25 mouse cellular contexts compared by ENCODE assay signal in the genomic region with DNA sequence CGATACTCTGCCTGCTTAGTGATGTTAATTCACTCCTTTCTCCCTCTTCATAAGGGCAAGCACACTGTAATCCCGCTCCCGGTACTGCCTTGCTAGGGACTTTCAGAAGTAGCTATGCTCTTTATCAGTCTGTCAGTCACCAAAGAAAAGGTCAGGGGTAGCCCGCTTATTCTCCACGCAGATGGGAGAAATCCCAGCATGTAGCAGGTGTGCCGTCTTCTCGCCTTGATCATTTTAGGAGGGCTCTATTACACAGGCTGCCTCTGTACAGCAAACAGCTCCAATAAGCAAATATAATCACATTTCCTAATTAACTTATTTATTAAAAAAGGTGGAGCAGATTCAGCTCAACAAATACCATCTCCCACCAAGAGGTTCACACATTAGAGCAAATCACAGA.
DNase-seq lines count a peak whose midpoint lies in the region; ATAC-seq and TF ChIP-seq lines count a peak whose summit lies in the region.
"Had no signal": no experiment of that assay in that cellular context is flagged by ENCODE, and none has a peak within 500 bp of the region (broad histone marks: within the 10 kb centered on the region; RNA-seq: fewer than 3 reads in every experiment).

No protein-coding gene starts in this region.

- H3K9ac ChIP-seq in forebrain, embryonic 14.5 days (ENCODE audit: low read length): no peak overlapping the region
- no peak overlapping the region for H3K9ac ChIP-seq in forebrain, postnatal 0 days
- H3K9ac ChIP-seq in midbrain, embryonic 11.5 days (ENCODE audit: low read length): no peak overlapping the region
- H3K9ac ChIP-seq in midbrain, postnatal 0 days (replicated peaks; ENCODE audit: low read length, poor library complexity, severe bottlenecking): no peak overlapping the region
- H3K9ac ChIP-seq in midbrain, embryonic 13.5 days (replicated peaks): no peak overlapping the region
- H3K9ac ChIP-seq in heart, adult 2 months (ENCODE audit: low read depth, low read length): no peak overlapping the region
- H3K9ac ChIP-seq: embryonic facial prominence, embryonic 12.5 days; hindbrain, embryonic 15.5 days; intestine, embryonic 15.5 days; liver, embryonic 14.5 days; neural tube, embryonic 13.5 days had no signal

- 18% methylated on average over 7 of the region's 7 CpGs for WGBS in forebrain, embryonic 14.5 days
- WGBS in forebrain, postnatal 0 days: 20% methylated on average over 7 of the region's 7 CpGs
- WGBS in midbrain, embryonic 11.5 days: 33% methylated on average over 7 of the region's 7 CpGs
- 31% methylated on average over 7 of the region's 7 CpGs for WGBS in midbrain, postnatal 0 days
- WGBS in midbrain, embryonic 13.5 days: 13% methylated on average over 7 of the region's 7 CpGs
- WGBS in heart, adult 2 months: 87% methylated on average over 7 of the region's 7 CpGs

- no peaks in the 10 kb centered on the region for H3K36me3 ChIP-seq in forebrain, embryonic 14.5 days (ENCODE audit: control insufficient read depth, insufficient read depth, low read length)
- H3K36me3 ChIP-seq in forebrain, postnatal 0 days (ENCODE audit: insufficient read depth): no peaks in the 10 kb centered on the region
- no peaks in the 10 kb centered on the region for H3K36me3 ChIP-seq in midbrain, embryonic 11.5 days (ENCODE audit: control insufficient read depth, insufficient read depth, low read length)
- H3K36me3 ChIP-seq in midbrain, postnatal 0 days (ENCODE audit: insufficient read depth, low read length): no peaks in the 10 kb centered on the region
- no peaks in the 10 kb centered on the region for H3K36me3 ChIP-seq in midbrain, embryonic 13.5 days
- H3K36me3 ChIP-seq in heart, adult 2 months (ENCODE audit: control insufficient read depth, insufficient read depth, low read length): peaks cover 2% of the 10 kb centered on the region; the same call in 1 of the 2 replicates
- H3K36me3 ChIP-seq: embryonic facial prominence, embryonic 12.5 days; hindbrain, embryonic 15.5 days; intestine, embryonic 15.5 days; neural tube, embryonic 13.5 days had no signal

- DNase-seq in forebrain, embryonic 14.5 days (ENCODE audit: low spot score): peak; percentile 46
- DNase-seq in forebrain, postnatal 0 days: no peak
- DNase-seq in midbrain, embryonic 11.5 days (ENCODE audit: low spot score, missing footprints): no peak
- DNase-seq in midbrain, postnatal 0 days (ENCODE audit: low spot score): no peak
- DNase-seq in retina, postnatal 1 day: peak; percentile 38
- DNase-seq in heart, adult 2 months: no peak
- DNase-seq: adrenal gland, postnatal 14 days; cerebellum, adult 11-12 months; cerebellum, adult 9-11 months; embryo, embryonic 11 days; heart, postnatal 14 days; kidney, adult 2 months; kidney, postnatal 4 days; liver; lung, adult 2 months; lung, postnatal 10 days; right cerebral cortex, postnatal 14 days had no signal

- intact Hi-C loops in heart, adult 2 months (cut with DNase I): no loop called here

- H3K4me1 ChIP-seq in forebrain, embryonic 14.5 days (ENCODE audit: control insufficient read depth, insufficient read depth, low read length): peaks cover 26% of the 10 kb centered on the region
- H3K4me1 ChIP-seq in forebrain, postnatal 0 days (ENCODE audit: insufficient read depth): peaks cover 6% of the 10 kb centered on the region; the same call in 1 of the 2 replicates
- H3K4me1 ChIP-seq in midbrain, embryonic 11.5 days (ENCODE audit: control insufficient read depth, insufficient read depth, low read length): peaks cover 21% of the 10 kb centered on the region
- no peaks in the 10 kb centered on the region; the same call in 1 of the 2 replicates for H3K4me1 ChIP-seq in midbrain, postnatal 0 days (ENCODE audit: insufficient read depth, low read length)
- peaks cover 39% of the 10 kb centered on the region for H3K4me1 ChIP-seq in midbrain, embryonic 13.5 days (replicated peaks)
- H3K4me1 ChIP-seq in heart, adult 2 months (ENCODE audit: control insufficient read depth, insufficient read depth, low read length): peaks cover 1% of the 10 kb centered on the region; the same call in 1 of the 2 replicates
- H3K4me1 ChIP-seq: intestine, embryonic 15.5 days had no signal

- H3K9me3 ChIP-seq in forebrain, embryonic 14.5 days (replicated peaks; ENCODE audit: control insufficient read depth, low read length): no peaks in the 10 kb centered on the region
- H3K9me3 ChIP-seq in forebrain, postnatal 0 days (ENCODE audit: low read length): no peaks in the 10 kb centered on the region
- H3K9me3 ChIP-seq in midbrain, embryonic 11.5 days (ENCODE audit: control insufficient read depth, low read length): no peaks in the 10 kb centered on the region
- no peaks in the 10 kb centered on the region for H3K9me3 ChIP-seq in midbrain, postnatal 0 days (ENCODE audit: low read length)
- no peaks in the 10 kb centered on the region for H3K9me3 ChIP-seq in midbrain, embryonic 13.5 days
- H3K9me3 ChIP-seq: embryonic facial prominence, embryonic 12.5 days; hindbrain, embryonic 15.5 days; intestine, embryonic 15.5 days; neural tube, embryonic 13.5 days had no signal

- no peaks in the 10 kb centered on the region for H3K27me3 ChIP-seq in forebrain, embryonic 14.5 days (replicated peaks; ENCODE audit: control insufficient read depth, insufficient read depth, low read length)
- H3K27me3 ChIP-seq in forebrain, postnatal 0 days (ENCODE audit: insufficient read depth, low read length): no peaks in the 10 kb centered on the region
- no peaks in the 10 kb centered on the region; the same call in 1 of the 2 replicates for H3K27me3 ChIP-seq in midbrain, embryonic 11.5 days (ENCODE audit: control insufficient read depth, insufficient read depth, low read length)
- H3K27me3 ChIP-seq in midbrain, postnatal 0 days (ENCODE audit: insufficient read depth, low read length): no peaks in the 10 kb centered on the region
- H3K27me3 ChIP-seq in midbrain, embryonic 13.5 days: no peaks in the 10 kb centered on the region; the same call in 1 of the 2 replicates
- H3K27me3 ChIP-seq in heart, adult 2 months (ENCODE audit: control insufficient read depth, insufficient read depth, low read length): no peaks in the 10 kb centered on the region
- H3K27me3 ChIP-seq: embryonic facial prominence, embryonic 12.5 days; hindbrain, embryonic 15.5 days; intestine, embryonic 15.5 days; neural tube, embryonic 13.5 days had no signal

- 0 out of 2 replicates have a peak overlapping the region, but pooled peaks have one; percentile 5 for H3K27ac ChIP-seq in forebrain, embryonic 14.5 days (ENCODE audit: low read depth, low read length)
- no peak overlapping the region for H3K27ac ChIP-seq in forebrain, postnatal 0 days (ENCODE audit: low read depth, low read length)
- no peak overlapping the region for H3K27ac ChIP-seq in midbrain, embryonic 11.5 days (ENCODE audit: low read depth, low read length)
- H3K27ac ChIP-seq in midbrain, postnatal 0 days (ENCODE audit: low read depth, low read length): no peak overlapping the region
- peak overlapping the region; percentile 62 for H3K27ac ChIP-seq in midbrain, embryonic 13.5 days
- H3K27ac ChIP-seq in heart, adult 2 months: no peak overlapping the region
- H3K27ac ChIP-seq: embryonic facial prominence, embryonic 12.5 days; hindbrain, embryonic 15.5 days; intestine, embryonic 15.5 days; kidney, postnatal 0 days; liver, embryonic 14.5 days; macrophage; neural tube, embryonic 13.5 days had no signal

- H3K4me2 ChIP-seq in forebrain, embryonic 14.5 days (ENCODE audit: low read length): no peak overlapping the region
- no peak overlapping the region for H3K4me2 ChIP-seq in forebrain, postnatal 0 days (ENCODE audit: low read depth)
- H3K4me2 ChIP-seq in midbrain, embryonic 11.5 days: no peak overlapping the region
- H3K4me2 ChIP-seq in midbrain, postnatal 0 days (ENCODE audit: low read depth, low read length, poor library complexity, severe bottlenecking): no peak overlapping the region
- no peak overlapping the region for H3K4me2 ChIP-seq in midbrain, embryonic 13.5 days (replicated peaks)
- H3K4me2 ChIP-seq: embryonic facial prominence, embryonic 12.5 days; hindbrain, embryonic 15.5 days; intestine, embryonic 15.5 days; neural tube, embryonic 13.5 days had no signal

- TF ChIP-seq EP300 in heart, adult 2 months (IDR thresholded peaks at IDR 0.05; ENCODE audit: insufficient read depth, low read depth, low read length): no peak

- no peaks in the 10 kb centered on the region; the same call in 1 of the 2 replicates for H3K79me2 ChIP-seq in heart, adult 2 months (replicated peaks; ENCODE audit: control insufficient read depth, insufficient read depth, low read length)

- no peak for TF ChIP-seq CTCF in forebrain, postnatal 0 days (IDR thresholded peaks at IDR 0.05; ENCODE audit: low read depth)
- no peak for TF ChIP-seq CTCF in midbrain, postnatal 0 days (IDR thresholded peaks at IDR 0.05)
- TF ChIP-seq CTCF in heart, adult 2 months (IDR thresholded peaks at IDR 0.05): no peak

- no peak for TF ChIP-seq POLR2A in heart, adult 2 months (IDR thresholded peaks at IDR 0.05; ENCODE audit: insufficient read depth, low read depth, low read length)

- no peak overlapping the region for H3K4me3 ChIP-seq in forebrain, embryonic 14.5 days (ENCODE audit: low read depth, low read length)
- no peak overlapping the region for H3K4me3 ChIP-seq in forebrain, postnatal 0 days (ENCODE audit: low read depth, low read length)
- no peak overlapping the region for H3K4me3 ChIP-seq in midbrain, embryonic 11.5 days (ENCODE audit: low read depth, low read length)
- H3K4me3 ChIP-seq in midbrain, postnatal 0 days (ENCODE audit: low read depth, low read length): no peak overlapping the region
- H3K4me3 ChIP-seq in midbrain, embryonic 13.5 days (replicated peaks): no peak overlapping the region
- no peak overlapping the region for H3K4me3 ChIP-seq in heart, adult 2 months
- H3K4me3 ChIP-seq: embryonic facial prominence, embryonic 12.5 days; hindbrain, embryonic 15.5 days; intestine, embryonic 15.5 days; neural tube, embryonic 13.5 days had no signal

- ATAC-seq in forebrain, embryonic 14.5 days: peak; percentile 38; the same call in 1 of the 2 replicates
- ATAC-seq in forebrain, postnatal 0 days: no peak
- ATAC-seq in midbrain, embryonic 11.5 days (ENCODE audit: low FRiP score): peak; percentile 59; the same call in 1 of the 2 replicates
- ATAC-seq in midbrain, postnatal 0 days (ENCODE audit: low FRiP score): no peak
- peak; percentile 65 for ATAC-seq in midbrain, embryonic 13.5 days
- ATAC-seq: intestine, embryonic 15.5 days had no signal

Comparison
In these comparisons a context has a peak if more than half of its experiments do, and no peak if none do; other contexts are left out.
1. ATAC-seq: peak in forebrain, embryonic 14.5 days (single experiment), midbrain, embryonic 11.5 days (single experiment) and midbrain, embryonic 13.5 days (single experiment); none in forebrain, postnatal 0 days (single experiment) and midbrain, postnatal 0 days (single experiment).
2. DNase-seq: peak in forebrain, embryonic 14.5 days (single experiment) and retina, postnatal 1 day (single experiment); none in forebrain, postnatal 0 days (single experiment), midbrain, embryonic 11.5 days (single experiment), midbrain, postnatal 0 days (single experiment) and heart, adult 2 months (0 of 2).
3. H3K27ac ChIP-seq: peak in forebrain, embryonic 14.5 days (single experiment) and midbrain, embryonic 13.5 days (single experiment); none in forebrain, postnatal 0 days (single experiment), midbrain, embryonic 11.5 days (single experiment), midbrain, postnatal 0 days (single experiment) and heart, adult 2 months (single experiment).